Mouse (Mus musculus) lung, postnatal 0 days (tissue): Measurements from ENCODE around the gene Klhl42. TPM values are rescaled to one million over a fixed set of nuclear protein-coding genes. Genes with fewer than 3 reads are reported as not detected.

ENCODE experiments used
- ATAC-seq: fragments of 200-750 bp; cut with Nextera tagmentation; 2 replicates; pipeline ENCODE4 v1.8.0; 2017; ENCODE audit warnings: moderate library complexity
- DNase-seq: peaks from one replicate; pipeline ENCODE4 v3.0.0-alpha.2; 2016; ENCODE audit warnings: low spot score
- H3K27ac ChIP-seq: fragments of 300-500 bp; sonication (generic); 2 replicates; pipeline ENCODE4 v1.5.1; 2014; ENCODE audit warnings: antibody characterized with exemption, mild to moderate bottlenecking, low read length, mixed read lengths
- H3K27me3 ChIP-seq: fragments of 300-500 bp; sonication (generic); replicated peaks from 2 replicates; pipeline ENCODE4 v1.6.1; 2014; ENCODE audit warnings: low read length, mixed read lengths; ENCODE audit not compliant: insufficient read depth
- H3K36me3 ChIP-seq: fragments of 300-500 bp; sonication (generic); 2 replicates; pipeline ENCODE4 v1.6.1; 2014; ENCODE audit warnings: low read length, mixed read lengths; ENCODE audit not compliant: insufficient read depth
- H3K4me1 ChIP-seq: fragments of 300-500 bp; sonication (generic); 2 replicates; pipeline ENCODE4 v1.6.1; 2014; ENCODE audit warnings: antibody characterized with exemption, low read depth, low read length, mixed read lengths; ENCODE audit not compliant: insufficient read depth
- H3K4me2 ChIP-seq: fragments of 300-500 bp; sonication (generic); replicated peaks from 2 replicates; pipeline ENCODE4 v1.6.1; 2014; ENCODE audit warnings: low read depth, mild to moderate bottlenecking, low read length, moderate library complexity, mixed read lengths
- H3K4me3 ChIP-seq: fragments of 300-500 bp; sonication (generic); 2 replicates; pipeline ENCODE4 v1.5.1; 2014; ENCODE audit warnings: low read depth, low read length
- H3K9ac ChIP-seq: fragments of 300-500 bp; sonication (generic); replicated peaks from 2 replicates; pipeline ENCODE4 v1.6.1; 2014; ENCODE audit warnings: low read depth, mild to moderate bottlenecking
- H3K9me3 ChIP-seq: fragments of 300-500 bp; sonication (generic); 2 replicates; pipeline ENCODE4 v1.6.1; 2016; ENCODE audit warnings: low read length, mixed read lengths
- CTCF ChIP-seq: IDR thresholded peaks from 2 replicates; pipeline ENCODE4 v1.5.1; 2016; ENCODE audit warnings: antibody characterized with exemption, mild to moderate bottlenecking
- EP300 ChIP-seq: IDR thresholded peaks from 2 replicates; pipeline ENCODE4 v1.6.1; 2016; ENCODE audit warnings: antibody characterized with exemption, mild to moderate bottlenecking, control low read depth
- WGBS: fragments of 180-500 bp; shearing (Covaris S2); extraction: QIAGEN DNeasy Blood & Tissue Kit; methylation state at CpG from one replicate; pipeline ENCODE4 v1.1.7; 2014; 5-methylcytosine and 5-hydroxymethylcytosine counted together
- polyA plus RNA-seq: library from polyadenylated mRNA; unstranded; fragments of >200 nt; fragmentation: Nextera tagmentation; extraction: Ambion mirVana; gene quantifications from 2 replicates; pipeline ENCODE4 v1.2.1, GENCODE M21; 2015

Klhl42 gene
- polyA plus RNA-seq, 1 experiment from 2014 or later: 3.9 TPM

DNA sequence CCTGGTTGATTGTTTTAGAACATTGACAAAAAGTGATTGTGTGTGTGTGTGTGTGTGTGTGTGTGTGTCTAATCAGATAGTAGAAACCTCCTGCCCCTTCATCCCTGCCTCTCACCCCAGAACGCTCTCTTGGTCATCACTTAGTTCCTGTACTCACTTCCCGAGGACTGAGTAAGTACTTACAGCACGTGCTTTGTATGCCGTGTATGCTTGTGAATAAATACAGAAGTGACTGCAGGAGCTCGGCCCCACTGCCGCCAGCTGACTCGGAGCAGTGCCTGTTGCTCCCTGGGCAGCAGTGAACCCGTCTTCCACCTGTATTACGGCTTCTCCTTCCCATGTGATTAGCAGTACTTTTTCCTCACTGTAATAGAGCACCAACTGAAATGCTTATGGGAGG lies 38.7 kb upstream of the Klhl42 start:
- Histone ChIP-seq H3K9ac (no peak overlapping the region), H3K4me1 (no peaks in the 10 kb centered on the region), H3K27ac (no peak overlapping the region), H3K9me3 (no peaks in the 10 kb centered on the region), H3K4me3 (no peak overlapping the region), H3K27me3 (no peaks in the 10 kb centered on the region), H3K36me3 (peaks cover 20% of the 10 kb centered on the region), H3K4me2 (no peak overlapping the region)
- DNase-seq (no peak), ATAC-seq (no peak)
- no peak for TF ChIP-seq EP300
- no peak for TF ChIP-seq CTCF
- 83% methylated on average over 9 of the region's 9 CpGs for WGBS

DNA sequence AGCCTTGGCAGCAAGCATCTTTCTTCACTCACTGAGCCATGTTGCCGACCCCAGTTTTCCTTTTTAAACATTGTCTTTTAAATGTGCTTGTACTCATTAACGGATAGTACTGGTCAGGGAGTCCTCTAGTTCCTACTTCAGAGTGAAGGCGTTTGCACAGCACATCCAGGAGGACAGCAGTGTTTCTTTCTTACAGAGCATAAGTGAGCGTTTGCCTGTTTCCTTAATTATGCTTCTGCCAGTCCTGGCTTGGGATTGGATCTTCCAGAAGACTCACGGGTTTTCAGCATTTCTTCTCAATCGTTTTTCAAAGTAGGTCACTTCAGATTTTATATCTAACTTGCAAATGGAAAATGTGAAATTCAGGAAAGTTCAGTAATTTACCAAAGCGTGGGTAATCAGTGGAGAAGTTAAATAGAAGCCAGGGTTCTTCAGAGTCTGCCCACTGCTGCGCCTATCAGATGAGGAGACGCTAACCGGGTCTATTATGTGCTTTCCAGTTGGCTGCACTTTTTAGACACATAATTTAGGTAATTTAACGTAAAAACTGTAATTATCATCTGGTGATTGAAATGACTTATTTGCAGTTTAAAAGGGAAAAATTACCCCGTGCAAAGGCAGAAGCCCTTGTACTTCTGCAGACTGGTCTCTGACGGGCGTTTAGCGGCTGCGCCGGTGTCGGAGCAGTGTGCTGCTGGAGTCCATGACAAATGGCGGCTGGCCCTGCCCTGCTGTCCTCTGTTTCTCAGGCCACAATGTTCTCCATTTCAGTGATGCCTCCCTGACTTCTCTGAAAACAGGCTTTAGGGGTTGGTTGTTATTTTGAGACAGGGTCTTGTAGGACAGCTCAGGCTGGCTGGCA lies 37.2 kb upstream of the Klhl42 start:
- no peak overlapping the region for H3K9ac ChIP-seq
- TF ChIP-seq CTCF (no peak), EP300 (no peak)
- no peak overlapping the region for H3K27ac ChIP-seq
- no peaks in the 10 kb centered on the region for H3K27me3 ChIP-seq
- DNase-seq (no peak), ATAC-seq (no peak)
- H3K4me3 ChIP-seq: no peak overlapping the region
- H3K4me2 ChIP-seq: no peak overlapping the region
- H3K36me3 ChIP-seq: peaks cover 12% of the 10 kb centered on the region; the same call in 1 of the 2 replicates
- 92% methylated on average over 19 of the region's 19 CpGs for WGBS
- H3K9me3 ChIP-seq: no peaks in the 10 kb centered on the region
- H3K4me1 ChIP-seq: no peaks in the 10 kb centered on the region

DNA sequence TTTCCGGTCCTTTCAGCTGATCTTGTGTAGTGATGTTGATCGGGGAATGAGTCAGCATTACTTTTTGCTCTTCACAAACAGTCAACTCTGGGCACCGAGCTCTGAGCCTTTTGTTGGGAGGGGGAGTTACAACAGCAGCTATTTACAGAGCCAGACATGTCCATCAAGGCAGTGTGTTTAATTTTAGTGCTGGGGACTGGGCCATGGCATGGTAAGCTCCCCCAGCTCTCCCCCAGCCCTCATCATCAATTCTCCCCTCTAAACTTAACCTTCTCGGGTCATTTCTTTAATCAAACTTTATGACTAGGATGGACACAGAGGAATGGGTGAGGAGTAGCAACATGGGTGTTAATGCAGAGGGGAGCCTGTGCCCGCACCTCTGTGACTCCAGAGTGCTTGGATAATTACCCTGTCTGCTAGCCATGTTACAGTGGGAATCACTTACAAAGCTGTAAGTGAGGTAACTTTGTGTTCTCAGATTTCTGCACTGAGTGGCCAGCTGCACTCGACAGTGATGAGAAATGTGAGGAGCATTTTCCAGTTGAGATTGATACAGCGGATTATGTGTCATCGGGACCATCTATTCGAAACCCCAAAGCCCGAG lies 35.7 kb upstream of the Klhl42 start:
- Histone ChIP-seq H3K36me3 (peaks cover 12% of the 10 kb centered on the region; the same call in 1 of the 2 replicates), H3K4me1 (no peaks in the 10 kb centered on the region), H3K9ac (no peak overlapping the region), H3K4me2 (no peak overlapping the region), H3K4me3 (no peak overlapping the region), H3K27me3 (no peaks in the 10 kb centered on the region), H3K27ac (no peak overlapping the region), H3K9me3 (no peaks in the 10 kb centered on the region)
- ATAC-seq (no peak), DNase-seq (no peak)
- 88% methylated on average over 10 of the region's 10 CpGs for WGBS
- TF ChIP-seq CTCF: no peak

DNA sequence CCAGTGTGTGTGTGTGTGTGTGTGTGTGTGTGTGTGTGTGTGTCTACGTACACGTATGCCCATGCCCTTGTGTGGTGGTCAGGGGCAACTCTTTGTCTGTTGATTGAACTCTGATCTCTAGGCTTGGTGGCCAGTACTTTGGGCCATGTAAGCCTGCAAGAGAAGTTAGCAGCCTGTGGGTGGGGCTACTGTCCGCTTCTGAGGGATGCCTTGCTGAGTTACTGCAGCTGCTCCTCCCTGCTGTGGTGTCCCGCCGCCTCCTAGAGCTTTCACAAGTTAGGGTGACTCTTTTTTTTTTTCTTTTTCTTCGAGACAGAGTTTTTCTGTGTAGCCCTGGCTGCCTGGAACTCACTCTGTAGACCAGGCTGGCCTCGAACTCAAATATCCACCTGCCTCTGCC lies 31.9 kb upstream of the Klhl42 start:
- Histone ChIP-seq H3K4me3 (no peak overlapping the region), H3K4me1 (no peaks in the 10 kb centered on the region), H3K27me3 (no peaks in the 10 kb centered on the region), H3K27ac (no peak overlapping the region), H3K9ac (no peak overlapping the region), H3K4me2 (no peak overlapping the region), H3K9me3 (no peaks in the 10 kb centered on the region), H3K36me3 (peaks cover 21% of the 10 kb centered on the region; the same call in 1 of the 2 replicates)
- TF ChIP-seq CTCF (peak; percentile 32; the same call in 1 of the 2 replicates), EP300 (no peak)
- WGBS: 65% methylated on average over 7 of the region's 7 CpGs
- DNase-seq (peak; percentile 43), ATAC-seq (peak; percentile 55; the same call in 1 of the 2 replicates)

DNA sequence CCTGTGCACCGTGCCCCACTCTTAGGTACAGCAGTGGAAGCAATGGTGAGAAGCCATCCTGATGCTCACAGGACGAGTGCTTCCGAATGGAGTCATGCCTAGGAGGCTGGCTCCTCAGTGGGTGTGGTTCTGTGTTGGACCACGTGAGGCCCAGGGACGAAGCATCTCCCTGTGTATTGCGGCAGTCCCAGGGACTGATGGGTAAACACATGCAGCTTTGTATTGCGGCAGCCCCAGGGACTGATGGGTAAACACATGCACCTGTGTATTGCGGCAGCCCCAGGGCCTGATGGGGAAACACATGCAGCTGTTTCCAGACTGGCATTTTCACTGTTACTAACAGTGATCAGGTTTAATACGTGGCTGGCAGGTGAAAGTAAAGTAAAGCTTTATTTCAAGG lies 29.5 kb upstream of the Klhl42 start:
- no peak overlapping the region for H3K27ac ChIP-seq
- H3K27me3 ChIP-seq: no peaks in the 10 kb centered on the region
- TF ChIP-seq EP300 (no peak), CTCF (no peak)
- H3K4me1 ChIP-seq: no peaks in the 10 kb centered on the region
- H3K9ac ChIP-seq: no peak overlapping the region
- no peak overlapping the region for H3K4me2 ChIP-seq
- no peak overlapping the region for H3K4me3 ChIP-seq
- no peak for ATAC-seq
- WGBS: 90% methylated on average over 9 of the region's 9 CpGs
- no peaks in the 10 kb centered on the region for H3K9me3 ChIP-seq
- DNase-seq: no peak
- H3K36me3 ChIP-seq: peaks cover 17% of the 10 kb centered on the region; the same call in 1 of the 2 replicates

DNA sequence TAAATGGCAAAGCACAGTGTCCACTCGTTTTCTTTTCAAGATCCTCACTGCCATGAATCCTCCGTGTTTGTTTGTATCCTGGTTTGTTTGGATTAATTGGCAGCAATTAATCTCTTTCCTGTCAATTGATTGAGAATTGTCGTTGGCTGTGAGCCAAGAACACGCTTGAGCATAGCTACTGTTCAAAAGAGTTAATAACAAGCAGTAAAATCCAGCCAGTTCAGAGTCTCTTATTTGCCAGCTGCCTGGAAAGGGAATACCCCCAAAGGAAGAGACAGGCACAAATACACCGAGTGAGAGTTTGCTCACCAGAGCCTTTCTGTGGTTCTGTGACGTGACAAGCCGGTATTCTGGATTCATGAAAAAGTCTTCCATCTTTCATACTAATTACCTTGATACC lies 29.1 kb upstream of the Klhl42 start:
- DNase-seq: no peak
- H3K4me1 ChIP-seq: no peaks in the 10 kb centered on the region
- H3K9ac ChIP-seq: no peak overlapping the region
- peaks cover 16% of the 10 kb centered on the region; the same call in 1 of the 2 replicates for H3K36me3 ChIP-seq
- H3K4me2 ChIP-seq: no peak overlapping the region
- ATAC-seq: no peak
- TF ChIP-seq EP300 (no peak), CTCF (no peak)
- no peaks in the 10 kb centered on the region for H3K27me3 ChIP-seq
- H3K9me3 ChIP-seq: no peaks in the 10 kb centered on the region
- H3K27ac ChIP-seq: no peak overlapping the region
- WGBS: 68% methylated on average over 7 of the region's 7 CpGs
- H3K4me3 ChIP-seq: no peak overlapping the region
